Mouse (Mus musculus) megakaryocyte, adult 5-6 weeks (primary cell): ENCODE results near the gene Myoz1. TPM values are rescaled to one million over a fixed set of nuclear protein-coding genes. Genes with fewer than 3 reads are reported as not detected.

Experiments
- total RNA-seq, 2 experiments: library from RNA; stranded (forward) in 1 of 2; stranded (reverse) in 1 of 2; fragments of 153-499, 151-499 nt in 1 of 2; fragments of 221-1000, 200-1000 nt in 1 of 2; gene quantifications; 2 replicates each; pipeline versions ENCODE4 v1.2.3 to v1.2.4; 2015 to 2017

Myoz1 gene
- total RNA-seq, 2 experiments from 2014 or later = 0.51 to 0.76 TPM

Other genes with a start within 250 kb of the Myoz1 start
- not detected in 2 replicates for gene Cfap70, start 204.3 kb downstream of the Myoz1 start, total RNA-seq (2015)
- gene Cfap70, start 204.3 kb downstream of the Myoz1 start, total RNA-seq (2017) = not detected in 2 replicates
- 99.1 and 113 TPM in 2 replicates for gene Anxa7, start 176.4 kb downstream of the Myoz1 start, total RNA-seq (2015)
- gene Anxa7, start 176.4 kb downstream of the Myoz1 start, total RNA-seq (2017) = 117 and 128 TPM in 2 replicates
- gene Mss51, start 159.6 kb downstream of the Myoz1 start, total RNA-seq (2015) = 1.2 and 3.2 TPM in 2 replicates
- 0.51 and 0.85 TPM in 2 replicates for gene Mss51, start 159.6 kb downstream of the Myoz1 start, total RNA-seq (2017)
- gene Ppp3cb, start 110.0 kb downstream of the Myoz1 start, total RNA-seq (2015) = 142 and 144 TPM in 2 replicates
- gene Ppp3cb, start 110.0 kb downstream of the Myoz1 start, total RNA-seq (2017) = 64.6 and 86.8 TPM in 2 replicates
- gene Usp54, start 15.5 kb downstream of the Myoz1 start, total RNA-seq (2015) = 1.5 and 2.2 TPM in 2 replicates
- 1.8 and 2.5 TPM in 2 replicates for gene Usp54, start 15.5 kb downstream of the Myoz1 start, total RNA-seq (2017)
- gene Synpo2l, start 11.8 kb upstream of the Myoz1 start, total RNA-seq (2015) = 0.07 TPM in 1 of 2 replicates, not detected in the other
- gene Synpo2l, start 11.8 kb upstream of the Myoz1 start, total RNA-seq (2017) = not detected in 2 replicates
- gene Sec24c, start 17.8 kb upstream of the Myoz1 start, total RNA-seq (2015) = 34.2 and 48.4 TPM in 2 replicates
- gene Sec24c, start 17.8 kb upstream of the Myoz1 start, total RNA-seq (2017) = 69.7 and 90.0 TPM in 2 replicates
- gene Fut11, start 38.4 kb upstream of the Myoz1 start, total RNA-seq (2015) = 9.1 and 12.5 TPM in 2 replicates
- gene Fut11, start 38.4 kb upstream of the Myoz1 start, total RNA-seq (2017) = 4.9 and 6.5 TPM in 2 replicates
- gene Chchd1, start 46.5 kb upstream of the Myoz1 start, total RNA-seq (2015) = 94.2 and 107 TPM in 2 replicates
- 86.5 and 86.8 TPM in 2 replicates for gene Chchd1, start 46.5 kb upstream of the Myoz1 start, total RNA-seq (2017)
- 33.2 and 39.3 TPM in 2 replicates for gene Zswim8, start 51.0 kb upstream of the Myoz1 start, total RNA-seq (2015)
- 26.5 and 33.3 TPM in 2 replicates for gene Zswim8, start 51.0 kb upstream of the Myoz1 start, total RNA-seq (2017)
- gene Ndst2, start 78.0 kb upstream of the Myoz1 start, total RNA-seq (2015) = 55.7 and 60.3 TPM in 2 replicates
- 14.0 and 19.5 TPM in 2 replicates for gene Ndst2, start 78.0 kb upstream of the Myoz1 start, total RNA-seq (2017)
- gene Camk2g, start 137.5 kb upstream of the Myoz1 start, total RNA-seq (2015) = 24.0 and 24.3 TPM in 2 replicates
- gene Camk2g, start 137.5 kb upstream of the Myoz1 start, total RNA-seq (2017) = 50.1 and 61.1 TPM in 2 replicates
- gene Plau, start 180.1 kb upstream of the Myoz1 start, total RNA-seq (2015) = 7.0 and 9.5 TPM in 2 replicates
- gene Plau, start 180.1 kb upstream of the Myoz1 start, total RNA-seq (2017) = 16.8 and 17.1 TPM in 2 replicates